Mouse (Mus musculus) intestine, embryonic 15.5 days (tissue): Measurements from ENCODE around the gene Setd4. TPM values are rescaled to one million over a fixed set of nuclear protein-coding genes. Genes with fewer than 3 reads are reported as not detected.

ENCODE experiments used
- ATAC-seq: fragments of 200-750 bp; cut with Nextera tagmentation; 2 replicates; pipeline ENCODE4 v1.8.0; 2017; ENCODE audit warnings: moderate TSS enrichment, moderate library complexity
- H3K27ac ChIP-seq: fragments of 300-500 bp; sonication (generic); 2 replicates; pipeline ENCODE4 v1.5.1; 2015; ENCODE audit warnings: mild to moderate bottlenecking, inconsistent platforms
- H3K27me3 ChIP-seq: fragments of 300-500 bp; sonication (generic); replicated peaks from 2 replicates; pipeline ENCODE4 v1.6.1; 2015; ENCODE audit warnings: inconsistent platforms
- H3K36me3 ChIP-seq: fragments of 300-500 bp; sonication (generic); 2 replicates; pipeline ENCODE4 v1.6.1; 2015; ENCODE audit warnings: inconsistent platforms
- H3K4me1 ChIP-seq: fragments of 300-500 bp; sonication (generic); replicated peaks from 2 replicates; pipeline ENCODE4 v1.6.1; 2015; ENCODE audit warnings: inconsistent platforms
- H3K4me2 ChIP-seq: fragments of 300-500 bp; sonication (generic); replicated peaks from 2 replicates; pipeline ENCODE4 v1.6.1; 2015; ENCODE audit warnings: mild to moderate bottlenecking, inconsistent platforms
- H3K4me3 ChIP-seq: fragments of 300-500 bp; sonication (generic); replicated peaks from 2 replicates; pipeline ENCODE4 v1.5.1; 2015; ENCODE audit warnings: inconsistent platforms
- H3K9ac ChIP-seq: fragments of 300-500 bp; sonication (generic); 2 replicates; pipeline ENCODE4 v1.6.1; 2015; ENCODE audit warnings: inconsistent platforms
- H3K9me3 ChIP-seq: fragments of 300-500 bp; sonication (generic); 2 replicates; pipeline ENCODE4 v1.6.1; 2016; ENCODE audit warnings: inconsistent platforms
- WGBS: fragments of 180-500 bp; shearing (Covaris S2); methylation state at CpG from one replicate; pipeline ENCODE4 v1.1.7; 2015; 5-methylcytosine and 5-hydroxymethylcytosine counted together
- polyA plus RNA-seq: library from polyadenylated mRNA; unstranded; fragments of >200 nt; fragmentation: Nextera tagmentation; extraction: Ambion mirVana; gene quantifications from 2 replicates; pipeline ENCODE4 v1.2.1, GENCODE M21; 2015

Gene Setd4
- polyA plus RNA-seq, 1 experiment from 2014 or later: 9.9 TPM

DNA sequence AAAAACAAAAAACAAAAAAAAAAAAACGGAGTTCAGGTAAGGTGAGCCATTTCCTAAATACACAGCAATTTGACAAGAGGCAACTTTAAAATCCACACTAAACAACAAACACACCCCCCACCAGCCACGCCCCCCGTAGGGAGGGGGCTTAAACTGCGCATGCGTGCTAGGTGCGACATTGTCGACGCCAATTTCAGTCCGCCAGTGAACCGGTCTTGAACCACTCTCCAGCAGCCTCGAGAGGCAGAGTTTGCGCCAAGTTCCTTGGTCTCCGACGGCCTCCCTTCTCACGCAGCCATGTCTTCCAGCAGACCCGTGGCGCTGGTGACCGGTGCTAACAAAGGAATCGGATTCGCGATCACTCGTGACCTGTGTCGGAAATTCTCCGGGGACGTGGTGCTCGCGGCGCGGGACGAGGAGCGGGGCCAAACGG, 3.8 kb upstream of the Setd4 start:
- peak overlapping the region; percentile 70 for H3K27ac ChIP-seq
- H3K9ac ChIP-seq: peak overlapping the region; percentile 72
- peak; percentile 31 for ATAC-seq
- peak overlapping the region; percentile 79 for H3K4me2 ChIP-seq
- no peaks in the 10 kb centered on the region for H3K36me3 ChIP-seq
- no peaks in the 10 kb centered on the region for H3K27me3 ChIP-seq
- no peaks in the 10 kb centered on the region for H3K9me3 ChIP-seq
- peaks cover 11% of the 10 kb centered on the region; the same call in 1 of the 2 replicates for H3K4me1 ChIP-seq
- peak overlapping the region; percentile 61 for H3K4me3 ChIP-seq
- under 1% methylated on average over 32 of the region's 32 CpGs for WGBS

DNA sequence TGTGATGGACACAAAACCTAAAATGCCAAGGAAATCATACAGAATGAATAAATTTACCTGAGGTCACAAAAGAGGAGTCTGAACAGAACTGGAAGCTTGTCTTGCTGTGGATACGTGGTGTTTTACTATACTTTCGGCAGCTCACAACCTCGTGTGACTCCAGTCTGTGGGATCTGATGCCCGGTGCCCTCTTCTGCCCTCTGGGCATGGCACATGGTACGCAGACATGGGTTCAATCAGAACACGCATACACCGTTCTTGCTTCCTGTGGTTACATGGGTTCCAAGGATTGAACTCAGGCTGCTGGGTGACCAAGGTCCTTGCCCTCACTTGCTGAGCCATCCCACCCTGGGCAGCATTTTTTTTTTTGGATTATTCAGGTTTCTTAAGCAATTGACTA, 2.3 kb upstream of the Setd4 start:
- WGBS: 89% methylated on average over 7 of the region's 7 CpGs
- peaks cover 11% of the 10 kb centered on the region; the same call in 1 of the 2 replicates for H3K4me1 ChIP-seq
- H3K27me3 ChIP-seq: no peaks in the 10 kb centered on the region
- ATAC-seq: no peak
- no peak overlapping the region for H3K27ac ChIP-seq
- no peak overlapping the region for H3K4me2 ChIP-seq
- no peaks in the 10 kb centered on the region for H3K9me3 ChIP-seq
- no peak overlapping the region for H3K9ac ChIP-seq
- no peak overlapping the region for H3K4me3 ChIP-seq
- H3K36me3 ChIP-seq: no peaks in the 10 kb centered on the region

GRCm38 (mm10) chr16:93605553-93605952, 1.7 kb upstream of the Setd4 start, which contains the start of gene Cbr1:
Cbr1 (plus strand) TSS chr16:93605853.
- no peaks in the 10 kb centered on the region for H3K27me3 ChIP-seq
- H3K4me3 ChIP-seq: peak within 1 kb of the TSS; percentile 72; the same call in 1 of the 2 replicates
- 71% methylated on average over 4 of the region's 4 CpGs for WGBS
- peak within 1 kb of the TSS; percentile 89 for H3K4me2 ChIP-seq
- H3K9ac ChIP-seq: 0 out of 2 replicates have a peak within 1 kb of the TSS, but pooled peaks have one; percentile 75
- no peaks in the 10 kb centered on the region for H3K9me3 ChIP-seq
- no peak within 1 kb of the TSS for H3K27ac ChIP-seq
- peaks cover 11% of the 10 kb centered on the region; the same call in 1 of the 2 replicates for H3K4me1 ChIP-seq
- H3K36me3 ChIP-seq: no peaks in the 10 kb centered on the region
- no peak for ATAC-seq

- 6% methylated on average over 16 of the region's 16 CpGs for WGBS
- Histone ChIP-seq H3K36me3 (no peaks in the 10 kb centered on the region), H3K9me3 (no peaks in the 10 kb centered on the region), H3K4me1 (peaks cover 11% of the 10 kb centered on the region; the same call in 1 of the 2 replicates), H3K27ac (peak overlapping the region; percentile 91), H3K4me3 (peak overlapping the region; percentile 72), H3K4me2 (peak overlapping the region; percentile 89), H3K27me3 (no peaks in the 10 kb centered on the region), H3K9ac (peak overlapping the region; percentile 75)
- no peak for ATAC-seq
Observed at GRCm38 (mm10) chr16:93604481-93604969, 662 bp upstream of the Setd4 start.

- Histone ChIP-seq H3K4me3 (no peak overlapping the region), H3K9me3 (no peaks in the 10 kb centered on the region), H3K4me1 (peaks cover 2% of the 10 kb centered on the region; the same call in 1 of the 2 replicates), H3K36me3 (no peaks in the 10 kb centered on the region; the same call in 1 of the 2 replicates), H3K27ac (no peak overlapping the region), H3K9ac (no peak overlapping the region), H3K4me2 (no peak overlapping the region), H3K27me3 (no peaks in the 10 kb centered on the region)
- WGBS: 83% methylated on average over 6 of the region's 6 CpGs
- no peak for ATAC-seq
Observed at GRCm38 (mm10) chr16:93599461-93599860, 4.4 kb downstream of the Setd4 start.

DNA sequence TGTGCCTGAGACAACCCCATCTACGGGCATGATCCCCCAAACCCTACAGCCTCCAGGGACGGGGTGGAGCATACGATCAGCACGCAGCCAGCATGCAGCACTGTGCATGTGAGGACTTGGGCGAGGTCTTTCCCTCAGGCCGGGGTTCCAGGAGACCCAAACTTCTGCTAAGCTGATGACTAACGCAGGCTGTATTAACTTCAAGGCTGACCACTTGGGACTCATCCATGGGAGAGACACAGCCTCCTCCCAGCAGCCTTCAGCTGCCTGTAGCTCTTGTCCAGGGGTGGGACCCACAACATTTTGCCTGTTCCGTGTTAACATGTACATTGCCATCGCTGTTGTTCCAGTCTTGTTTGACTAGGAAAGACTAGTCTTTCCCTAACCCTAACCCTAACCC, 6.3 kb downstream of the Setd4 start:
- no peaks in the 10 kb centered on the region for H3K27me3 ChIP-seq
- no peak overlapping the region for H3K4me3 ChIP-seq
- H3K4me2 ChIP-seq: no peak overlapping the region
- 90% methylated on average over 9 of the region's 9 CpGs for WGBS
- no peaks in the 10 kb centered on the region for H3K4me1 ChIP-seq
- no peaks in the 10 kb centered on the region; the same call in 1 of the 2 replicates for H3K36me3 ChIP-seq
- no peak for ATAC-seq
- no peak overlapping the region for H3K27ac ChIP-seq
- H3K9ac ChIP-seq: no peak overlapping the region
- no peaks in the 10 kb centered on the region for H3K9me3 ChIP-seq

DNA sequence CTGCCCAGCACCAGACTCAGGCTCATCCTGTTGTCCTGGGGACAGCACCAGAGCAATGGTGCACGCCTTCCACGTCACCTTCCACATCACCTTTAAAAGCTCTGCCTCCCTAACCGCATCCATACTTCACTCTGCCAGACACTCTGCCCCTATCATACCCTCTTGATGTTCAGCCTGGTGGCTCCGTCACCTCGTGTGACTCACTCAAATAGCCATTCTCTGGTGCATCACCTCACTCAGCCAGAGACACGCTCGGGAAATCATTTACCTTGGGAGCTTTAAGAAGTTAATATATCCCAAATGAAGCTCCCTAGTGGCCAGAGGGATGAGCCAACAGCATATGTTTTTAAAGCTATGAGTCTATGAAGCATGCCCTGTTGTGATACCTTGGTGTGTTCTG, 7.1 kb downstream of the Setd4 start:
- ATAC-seq: no peak
- 89% methylated on average over 7 of the region's 7 CpGs for WGBS
- Histone ChIP-seq H3K27ac (no peak overlapping the region), H3K27me3 (no peaks in the 10 kb centered on the region), H3K9me3 (no peaks in the 10 kb centered on the region), H3K4me2 (no peak overlapping the region), H3K9ac (no peak overlapping the region), H3K36me3 (no peaks in the 10 kb centered on the region; the same call in 1 of the 2 replicates), H3K4me3 (no peak overlapping the region), H3K4me1 (no peaks in the 10 kb centered on the region)

GRCm38 (mm10) chr16:93595766-93596165, 8.1 kb downstream of the Setd4 start:
- no peak overlapping the region for H3K4me3 ChIP-seq
- H3K9ac ChIP-seq: no peak overlapping the region
- no peak overlapping the region for H3K27ac ChIP-seq
- no peak overlapping the region for H3K4me2 ChIP-seq
- no peaks in the 10 kb centered on the region for H3K9me3 ChIP-seq
- no peak for ATAC-seq
- H3K27me3 ChIP-seq: no peaks in the 10 kb centered on the region
- H3K36me3 ChIP-seq: no peaks in the 10 kb centered on the region; the same call in 1 of the 2 replicates
- WGBS: 84% methylated on average over 5 of the region's 5 CpGs
- H3K4me1 ChIP-seq: no peaks in the 10 kb centered on the region

DNA sequence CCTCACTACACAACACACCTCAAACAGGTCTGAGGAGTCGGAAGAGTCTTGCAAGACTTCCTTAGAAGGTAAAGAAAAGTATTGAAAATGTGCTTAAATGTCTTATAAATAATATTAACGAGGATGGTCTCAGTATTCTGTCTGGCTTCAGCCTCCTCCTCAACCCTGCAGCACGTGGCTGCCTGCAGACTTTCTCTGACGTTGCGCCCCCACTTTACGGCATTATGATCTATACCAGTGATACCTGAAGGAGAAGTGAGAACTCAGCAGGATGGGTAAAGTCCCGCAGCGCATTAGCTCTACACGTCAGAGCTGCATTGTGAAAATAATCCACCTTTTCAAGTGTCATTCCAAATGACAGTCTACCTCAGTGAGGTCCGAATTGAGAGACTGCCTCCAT, 9.4 kb downstream of the Setd4 start:
- H3K4me3 ChIP-seq: no peak overlapping the region
- no peak overlapping the region for H3K9ac ChIP-seq
- H3K9me3 ChIP-seq: no peaks in the 10 kb centered on the region
- no peak overlapping the region for H3K27ac ChIP-seq
- WGBS: 92% methylated on average over 10 of the region's 10 CpGs
- H3K27me3 ChIP-seq: no peaks in the 10 kb centered on the region
- no peak overlapping the region for H3K4me2 ChIP-seq
- ATAC-seq: no peak
- H3K36me3 ChIP-seq: peaks cover 4% of the 10 kb centered on the region; the same call in 1 of the 2 replicates
- H3K4me1 ChIP-seq: no peaks in the 10 kb centered on the region

DNA sequence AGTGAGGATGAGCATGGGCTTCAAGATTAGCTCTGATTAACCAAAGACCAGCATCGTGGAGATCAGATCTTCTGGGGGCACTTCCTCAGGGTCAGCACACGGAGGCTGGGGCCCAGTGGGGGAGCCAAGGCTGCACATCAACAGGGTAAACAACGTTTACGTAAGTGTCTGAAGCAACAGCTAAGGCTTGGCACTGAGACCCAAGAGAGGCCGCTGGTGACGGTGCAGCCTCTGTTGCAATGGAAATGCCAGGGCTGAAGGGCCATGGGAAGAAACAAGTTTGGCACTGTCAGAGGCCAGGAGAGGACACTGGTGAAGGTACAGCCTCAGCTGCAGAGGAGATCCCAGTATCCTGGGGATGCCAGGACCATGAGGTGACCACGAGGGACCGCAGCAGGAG, 10.5 kb downstream of the Setd4 start:
- no peak overlapping the region for H3K27ac ChIP-seq
- H3K4me3 ChIP-seq: no peak overlapping the region
- 88% methylated on average over 8 of the region's 8 CpGs for WGBS
- no peak overlapping the region for H3K4me2 ChIP-seq
- no peak overlapping the region for H3K9ac ChIP-seq
- H3K27me3 ChIP-seq: no peaks in the 10 kb centered on the region
- H3K36me3 ChIP-seq: peaks cover 4% of the 10 kb centered on the region; the same call in 1 of the 2 replicates
- H3K4me1 ChIP-seq: no peaks in the 10 kb centered on the region
- H3K9me3 ChIP-seq: no peaks in the 10 kb centered on the region
- no peak for ATAC-seq

DNA sequence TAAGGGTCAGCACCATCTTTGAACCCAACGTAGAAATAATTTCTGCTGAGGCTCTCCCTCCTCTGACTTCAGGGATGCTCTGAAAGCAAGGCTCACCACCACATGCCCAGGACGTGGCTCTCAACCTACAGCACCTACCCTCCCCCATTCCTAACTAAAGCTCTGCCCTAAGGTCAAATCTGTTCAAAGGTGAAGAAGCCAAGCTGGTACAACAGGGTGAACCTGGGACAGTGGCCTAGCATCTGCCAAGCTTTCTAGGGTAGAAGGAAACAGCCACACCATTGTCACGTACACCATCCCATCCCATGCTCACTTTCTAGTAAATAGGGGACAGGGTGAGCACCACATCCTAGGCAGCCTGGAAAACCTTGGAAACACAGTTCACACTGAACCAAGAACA, 11.2 kb downstream of the Setd4 start:
- Histone ChIP-seq H3K4me1 (no peaks in the 10 kb centered on the region), H3K27me3 (no peaks in the 10 kb centered on the region), H3K9me3 (no peaks in the 10 kb centered on the region), H3K4me2 (no peak overlapping the region), H3K4me3 (no peak overlapping the region), H3K9ac (no peak overlapping the region), H3K36me3 (peaks cover 4% of the 10 kb centered on the region; the same call in 1 of the 2 replicates), H3K27ac (no peak overlapping the region)
- 95% methylated on average over 3 of the region's 3 CpGs for WGBS
- no peak for ATAC-seq

DNA sequence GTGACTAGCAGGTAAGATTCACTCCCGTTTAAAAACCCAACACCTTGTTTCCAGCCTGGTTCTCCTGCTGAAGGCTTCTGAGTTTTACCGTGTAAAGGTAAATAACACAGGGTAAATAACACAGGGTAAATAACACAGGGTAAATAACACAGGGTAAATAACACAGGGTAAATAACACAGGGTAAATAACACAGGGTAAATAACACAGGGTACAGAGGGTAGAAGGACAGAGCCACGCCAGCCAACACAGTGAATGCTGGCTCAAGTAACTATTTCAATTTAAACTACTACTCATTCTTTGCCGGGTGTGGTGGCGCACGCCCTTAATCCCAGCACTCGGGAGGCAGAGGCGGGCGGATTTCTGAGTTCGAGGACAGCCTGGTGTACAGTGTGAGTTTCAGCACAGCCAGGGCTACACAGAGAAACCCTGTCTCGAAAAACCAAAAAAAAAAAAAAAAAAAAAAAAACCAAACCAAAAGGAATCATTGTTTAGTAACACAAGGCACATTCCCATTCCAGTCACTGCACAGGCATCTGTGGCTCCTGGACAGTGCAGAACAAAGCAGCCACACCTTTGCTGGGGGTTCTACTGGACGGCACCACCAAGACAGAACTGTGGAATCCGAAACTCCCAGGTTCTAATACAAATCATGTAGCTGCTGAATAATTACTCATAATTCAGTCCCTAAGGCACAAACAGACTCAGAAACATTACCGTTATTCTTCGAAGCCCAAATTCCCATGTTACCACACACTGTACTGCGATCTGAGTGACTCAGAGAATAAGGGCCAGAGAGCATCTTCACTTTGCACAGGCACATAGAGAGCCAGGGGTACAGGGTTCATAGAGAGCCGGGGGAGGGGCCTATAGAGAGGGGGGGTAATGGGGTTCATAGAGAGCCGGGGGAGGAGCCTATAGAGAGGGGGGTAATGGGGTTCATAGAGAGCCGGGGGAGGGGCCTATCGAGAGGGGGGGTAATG, 12.1 kb downstream of the Setd4 start:
- Histone ChIP-seq H3K4me2 (no peak overlapping the region), H3K36me3 (peaks cover 4% of the 10 kb centered on the region; the same call in 1 of the 2 replicates), H3K4me1 (no peaks in the 10 kb centered on the region), H3K9ac (no peak overlapping the region), H3K4me3 (no peak overlapping the region), H3K27ac (no peak overlapping the region), H3K27me3 (no peaks in the 10 kb centered on the region), H3K9me3 (no peaks in the 10 kb centered on the region)
- 88% methylated on average over 20 of the region's 20 CpGs for WGBS
- no peak for ATAC-seq
